In the genomic region with DNA sequence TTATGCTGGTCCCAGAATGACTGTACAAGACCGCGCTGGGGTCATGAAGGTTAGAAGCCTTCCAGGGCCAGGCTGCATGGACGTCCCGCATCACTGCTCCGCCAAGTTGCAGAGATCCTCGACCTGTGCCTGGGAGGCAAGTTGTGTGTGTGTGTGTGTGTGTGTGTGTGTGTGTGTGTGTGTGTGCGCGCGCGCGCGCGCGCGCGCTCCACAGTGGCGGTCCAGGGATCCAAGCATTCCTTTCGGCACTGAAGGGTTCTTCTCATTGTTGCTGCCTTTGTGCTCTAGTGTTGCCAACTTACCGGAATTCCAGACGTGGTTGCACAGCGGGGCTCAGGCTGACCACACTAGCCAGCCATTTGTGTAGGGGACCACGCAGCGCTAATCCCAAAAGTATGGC, we compare ENCODE assay signal across 8 mouse cellular contexts. TPM values are rescaled to one million over a fixed set of nuclear protein-coding genes. Genes with fewer than 3 reads are reported as not detected.
DNase-seq lines count a peak whose midpoint lies in the region; ATAC-seq and TF ChIP-seq lines count a peak whose summit lies in the region.

No protein-coding gene starts in this region.

- no peak for TF ChIP-seq CTCF in thymus, adult 2 months (IDR thresholded peaks at IDR 0.05; ENCODE audit: borderline replicate concordance, control insufficient read depth, extremely low read depth, insufficient read depth, low read length, poor library complexity)

- H3K36me3 ChIP-seq in megakaryocyte, embryonic 14.5 days (replicated peaks; ENCODE audit: low read length): no peaks in the 10 kb centered on the region
- no peaks in the 10 kb centered on the region for H3K36me3 ChIP-seq in hindbrain, embryonic 14.5 days (replicated peaks; ENCODE audit: control insufficient read depth, insufficient read depth)
- no peaks in the 10 kb centered on the region for H3K36me3 ChIP-seq in liver, embryonic 12.5 days
- no peaks in the 10 kb centered on the region for H3K36me3 ChIP-seq in stomach, embryonic 14.5 days (ENCODE audit: control insufficient read depth, insufficient read depth, low read length)
- no peaks in the 10 kb centered on the region for H3K36me3 ChIP-seq in thymus, adult 2 months (ENCODE audit: control insufficient read depth, insufficient read depth, low read length)

- TF ChIP-seq POLR2A in thymus, adult 2 months (IDR thresholded peaks at IDR 0.05; ENCODE audit: control insufficient read depth, extremely low read depth, insufficient read depth, low read length, poor library complexity): no peak

- no peak for DNase-seq in hindbrain, embryonic 14.5 days (ENCODE audit: low spot score)
- DNase-seq in thymus, postnatal 36 days: no peak
- no peak for DNase-seq in thymus, adult 2 months
- no peak for DNase-seq in spleen, adult 18-20 months

- no peak overlapping the region for H3K27ac ChIP-seq in hindbrain, embryonic 14.5 days
- no peak overlapping the region for H3K27ac ChIP-seq in liver, embryonic 12.5 days
- no peak overlapping the region for H3K27ac ChIP-seq in stomach, embryonic 14.5 days (ENCODE audit: low read length)
- H3K27ac ChIP-seq in thymus, adult 2 months (ENCODE audit: control insufficient read depth, insufficient read depth, low read length): no peak overlapping the region

- no peak for ATAC-seq in megakaryocyte, adult 5-6 weeks (ENCODE audit: poor library complexity, severe bottlenecking)
- no peak for ATAC-seq in hindbrain, embryonic 14.5 days (ENCODE audit: low FRiP score)
- ATAC-seq in liver, embryonic 12.5 days: no peak
- ATAC-seq in stomach, embryonic 14.5 days (ENCODE audit: insufficient number of reproducible peaks, insufficient read depth, low FRiP score, low read depth): no peak

- H3K4me2 ChIP-seq in hindbrain, embryonic 14.5 days (replicated peaks): peak overlapping the region; percentile 94
- peak overlapping the region; percentile 57 for H3K4me2 ChIP-seq in liver, embryonic 12.5 days
- H3K4me2 ChIP-seq in stomach, embryonic 14.5 days (replicated peaks; ENCODE audit: low read depth, low read length): peak overlapping the region; percentile 36

- 2% methylated on average over 11 of the region's 23 CpGs for WGBS in hindbrain, embryonic 14.5 days
- 7% methylated on average over 19 of the region's 23 CpGs for WGBS in liver, embryonic 12.5 days (ENCODE audit: insufficient replicate concordance)
- WGBS in stomach, embryonic 14.5 days: under 1% methylated on average over 23 of the region's 23 CpGs
- 4% methylated on average over 23 of the region's 23 CpGs for WGBS in thymus, adult 2 months

- H3K9me3 ChIP-seq in megakaryocyte, embryonic 14.5 days: no peaks in the 10 kb centered on the region
- no peaks in the 10 kb centered on the region for H3K9me3 ChIP-seq in hindbrain, embryonic 14.5 days (ENCODE audit: control insufficient read depth, low read length)
- no peaks in the 10 kb centered on the region for H3K9me3 ChIP-seq in liver, embryonic 12.5 days (replicated peaks)
- H3K9me3 ChIP-seq in stomach, embryonic 14.5 days (ENCODE audit: control insufficient read depth, low read depth, low read length): no peaks in the 10 kb centered on the region

- H3K4me1 ChIP-seq in megakaryocyte, embryonic 14.5 days: peaks cover 50% of the 10 kb centered on the region
- peaks cover 13% of the 10 kb centered on the region; the same call in 1 of the 2 replicates for H3K4me1 ChIP-seq in hindbrain, embryonic 14.5 days (replicated peaks; ENCODE audit: control insufficient read depth, insufficient read depth, low read length)
- H3K4me1 ChIP-seq in liver, embryonic 12.5 days: peaks cover 15% of the 10 kb centered on the region; the same call in 1 of the 2 replicates
- H3K4me1 ChIP-seq in stomach, embryonic 14.5 days (ENCODE audit: control insufficient read depth, insufficient read depth, low read length): 0 out of 2 replicates have a peak, but pooled peaks cover 5% of the 10 kb centered on the region
- no peaks in the 10 kb centered on the region; the same call in 1 of the 2 replicates for H3K4me1 ChIP-seq in thymus, adult 2 months (replicated peaks; ENCODE audit: control insufficient read depth, insufficient read depth, low read length)

- H3K27me3 ChIP-seq in megakaryocyte, embryonic 14.5 days (replicated peaks): peaks cover 66% of the 10 kb centered on the region
- peaks cover 39% of the 10 kb centered on the region for H3K27me3 ChIP-seq in hindbrain, embryonic 14.5 days (ENCODE audit: control insufficient read depth, insufficient read depth, low read length)
- H3K27me3 ChIP-seq in liver, embryonic 12.5 days (replicated peaks): peaks cover 73% of the 10 kb centered on the region
- peaks cover 25% of the 10 kb centered on the region; the same call in 1 of the 2 replicates for H3K27me3 ChIP-seq in stomach, embryonic 14.5 days (ENCODE audit: control insufficient read depth, insufficient read depth, low read length)
- H3K27me3 ChIP-seq in thymus, adult 2 months (ENCODE audit: control insufficient read depth, insufficient read depth, low read length): peaks cover 6% of the 10 kb centered on the region; the same call in 1 of the 2 replicates

- peak overlapping the region; percentile 44; the same call in 1 of the 2 replicates for H3K9ac ChIP-seq in hindbrain, embryonic 14.5 days
- no peak overlapping the region for H3K9ac ChIP-seq in liver, embryonic 12.5 days
- H3K9ac ChIP-seq in stomach, embryonic 14.5 days (replicated peaks; ENCODE audit: low read depth, low read length): no peak overlapping the region

- peak overlapping the region; percentile 81 for H3K4me3 ChIP-seq in megakaryocyte, embryonic 14.5 days (replicated peaks)
- H3K4me3 ChIP-seq in hindbrain, embryonic 14.5 days (replicated peaks; ENCODE audit: low read length): peak overlapping the region; percentile 34
- H3K4me3 ChIP-seq in liver, embryonic 12.5 days: 0 out of 2 replicates have a peak overlapping the region, but pooled peaks have one; percentile 0
- H3K4me3 ChIP-seq in stomach, embryonic 14.5 days (ENCODE audit: low read depth, low read length): peak overlapping the region; percentile 16
- H3K4me3 ChIP-seq in thymus, adult 2 months (ENCODE audit: control insufficient read depth, insufficient read depth, low read length): no peak overlapping the region

RNA-seq across cellular contexts. Expression of gene Lrp2, which starts 2.0 kb away (rescaled TPM):
- polyA plus RNA-seq in megakaryocyte, embryonic 14.5 days (2012; ENCODE audit: insufficient read depth, low replicate concordance): not detected in 2 replicates
- not detected in 2 replicates for total RNA-seq in megakaryocyte, adult 5-6 weeks (2015)
- not detected in 2 replicates for total RNA-seq in megakaryocyte, adult 5-6 weeks (2017)
- 1.1 and 1.7 TPM in 2 replicates for polyA plus RNA-seq in hindbrain, embryonic 14.5 days (2014; fragmentation: Nextera tagmentation; extraction: Ambion mirVana)
- 0.10 and 0.29 TPM in 2 replicates for polyA plus RNA-seq in liver, embryonic 12.5 days (2016; fragmentation: Nextera tagmentation; extraction: Ambion mirVana)
- polyA plus RNA-seq in stomach, embryonic 14.5 days (2014; fragmentation: Nextera tagmentation; extraction: Ambion mirVana): 0.84 and 1.00 TPM in 2 replicates
- 0.11 and 0.50 TPM in 2 replicates for polyA plus RNA-seq in thymus, adult 2 months (2012; rRNA removed)

RNA-seq across cellular contexts. Expression of gene Bbs5, which starts 59.1 kb away (rescaled TPM):
- polyA plus RNA-seq in megakaryocyte, embryonic 14.5 days (2012; ENCODE audit: insufficient read depth, low replicate concordance): not detected in 2 replicates
- 3.3 and 6.8 TPM in 2 replicates for total RNA-seq in megakaryocyte, adult 5-6 weeks (2015)
- 2.7 and 2.8 TPM in 2 replicates for total RNA-seq in megakaryocyte, adult 5-6 weeks (2017)
- 22.5 and 24.7 TPM in 2 replicates for polyA plus RNA-seq in hindbrain, embryonic 14.5 days (2014; fragmentation: Nextera tagmentation; extraction: Ambion mirVana)
- 4.9 and 6.8 TPM in 2 replicates for polyA plus RNA-seq in liver, embryonic 12.5 days (2016; fragmentation: Nextera tagmentation; extraction: Ambion mirVana)
- 16.3 and 19.9 TPM in 2 replicates for polyA plus RNA-seq in stomach, embryonic 14.5 days (2014; fragmentation: Nextera tagmentation; extraction: Ambion mirVana)
- polyA plus RNA-seq in thymus, adult 2 months (2012; rRNA removed): 0.39 and 0.45 TPM in 2 replicates

Comparison
In these comparisons a context has a peak if more than half of its experiments do, and no peak if none do; other contexts are left out.
1. H3K4me2 ChIP-seq: peak in every context shown above with its lines; median percentile 94 in hindbrain, embryonic 14.5 days; 57 in liver, embryonic 12.5 days; 36 in stomach, embryonic 14.5 days.